Mouse (Mus musculus) thymus, postnatal 25 days (tissue): ENCODE data around the gene Ensa.
"Not testable (repeated sequence)": the region's sequence is repeated elsewhere in the genome, so short reads cannot be mapped to it uniquely, and the experiment has no call there.

ENCODE experiments used
- DNase-seq: peaks from one replicate; pipeline ENCODE4 v3.0.0; 2022

Gene Ensa

GRCm38 (mm10) chr3:95663969-95664608 is 39.3 kb downstream of the Ensa start:
- DNase-seq, result no peak

DNA sequence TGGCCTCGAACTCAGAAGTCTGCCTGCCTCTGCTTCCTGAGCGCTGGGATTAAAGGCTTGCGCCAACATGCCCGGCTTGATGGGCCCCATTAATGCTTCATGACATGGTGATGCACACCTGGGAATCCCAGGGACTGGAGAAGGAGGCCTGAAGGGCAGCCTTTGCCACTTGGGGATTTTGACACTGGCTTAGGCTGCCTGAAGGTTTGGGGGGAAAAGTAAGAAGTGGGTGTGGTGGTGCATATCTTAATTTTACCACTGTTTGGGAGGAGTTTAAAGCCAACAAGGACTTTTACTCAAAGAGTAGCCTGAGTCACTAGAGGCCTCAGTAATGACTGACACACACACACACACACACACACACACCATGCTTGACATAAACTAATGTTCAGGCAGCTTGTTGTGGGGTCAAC is 40.2 kb downstream of the Ensa start:
- no peak for DNase-seq

DNA sequence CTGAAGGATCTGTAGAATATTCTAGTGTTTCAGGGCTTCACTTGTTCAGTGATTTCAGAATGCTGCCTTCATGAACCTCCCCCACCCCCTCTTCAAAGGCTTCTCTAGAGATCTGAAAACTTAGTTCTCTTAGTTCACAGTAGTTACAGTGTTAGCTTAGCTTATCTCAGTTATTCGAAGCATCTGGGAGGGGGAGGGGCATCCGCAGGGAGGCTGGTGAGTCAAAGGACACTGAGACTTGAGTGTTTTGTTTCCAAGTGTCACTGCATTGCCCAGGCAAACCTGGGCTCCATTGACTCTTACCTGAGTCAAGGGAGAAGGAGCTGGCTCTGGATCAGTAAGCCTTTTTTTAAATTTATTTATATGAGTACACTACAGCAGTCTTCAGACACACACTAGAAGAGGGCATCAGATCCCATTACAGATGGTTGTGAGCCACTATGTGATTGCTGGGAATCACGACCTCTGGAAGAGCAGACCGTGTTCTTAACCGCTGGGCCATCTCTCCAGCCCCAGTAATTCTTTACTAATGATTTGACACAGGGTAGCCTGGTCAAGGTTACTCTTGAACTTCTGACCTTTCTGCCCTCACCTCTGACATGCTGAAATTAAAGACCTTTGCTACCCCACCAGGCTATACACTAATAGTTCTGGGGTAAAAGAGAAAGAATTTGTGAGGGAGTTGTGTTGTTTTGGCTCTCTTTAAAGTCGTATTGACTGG is 41.5 kb downstream of the Ensa start:
- DNase-seq, result peak; percentile 82

DNA sequence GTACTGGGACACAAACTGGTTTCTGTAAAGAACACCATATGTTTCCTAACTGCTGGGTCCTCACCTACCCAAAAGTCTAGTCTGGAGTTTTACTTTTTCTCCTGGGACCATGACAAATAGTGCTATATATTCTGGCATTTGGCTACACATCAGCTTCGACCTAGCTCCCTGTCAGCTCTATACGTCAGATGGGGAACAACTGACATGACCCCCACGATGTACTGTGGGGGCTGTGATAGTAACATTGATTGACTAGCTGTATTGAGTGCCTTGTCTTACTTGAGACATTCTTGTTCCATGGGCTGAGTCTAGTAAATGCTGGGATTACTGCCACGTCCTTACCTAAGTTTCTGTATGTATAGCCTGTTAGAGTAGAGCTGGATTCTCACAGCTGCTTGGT is 42.7 kb downstream of the Ensa start:
- no peak for DNase-seq

GRCm38 (mm10) chr3:95668026-95668425 is 43.2 kb downstream of the Ensa start:
- DNase-seq, result no peak

DNA sequence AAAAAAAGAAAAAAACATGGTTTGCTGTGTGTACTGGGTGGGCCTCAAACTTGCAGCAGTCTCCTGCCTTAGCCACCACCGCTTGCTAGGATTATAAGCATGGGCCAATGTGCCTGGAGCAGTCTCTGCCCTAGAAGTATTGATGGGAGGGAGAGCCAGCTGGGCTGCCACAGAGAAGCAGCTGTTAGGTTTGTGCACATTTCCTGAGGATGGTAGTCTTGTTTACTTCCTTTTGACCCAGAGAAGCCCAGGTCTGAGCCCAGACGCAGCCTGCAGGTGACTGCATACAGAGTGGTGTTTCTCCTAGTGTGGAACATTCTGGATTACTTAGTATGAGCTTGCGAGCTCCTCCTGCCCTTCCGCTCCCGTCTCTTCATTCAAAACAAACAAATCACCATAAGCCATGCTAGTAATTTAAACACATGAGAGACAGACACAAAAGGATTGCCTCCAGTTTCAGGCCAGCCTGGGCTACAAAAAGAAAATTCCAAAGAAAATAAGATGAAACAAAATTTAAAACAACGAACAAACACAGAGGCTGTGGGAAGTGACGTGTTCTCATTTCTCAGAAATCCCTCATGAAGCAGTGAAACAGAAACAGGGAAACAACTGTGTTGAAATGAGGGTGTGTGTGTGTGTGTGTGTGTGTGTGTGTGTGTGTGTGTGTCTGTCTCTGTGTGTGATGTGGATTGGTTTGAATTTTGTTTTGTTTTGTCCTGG is 44.0 kb downstream of the Ensa start:
- peak; percentile 79 for DNase-seq

DNA sequence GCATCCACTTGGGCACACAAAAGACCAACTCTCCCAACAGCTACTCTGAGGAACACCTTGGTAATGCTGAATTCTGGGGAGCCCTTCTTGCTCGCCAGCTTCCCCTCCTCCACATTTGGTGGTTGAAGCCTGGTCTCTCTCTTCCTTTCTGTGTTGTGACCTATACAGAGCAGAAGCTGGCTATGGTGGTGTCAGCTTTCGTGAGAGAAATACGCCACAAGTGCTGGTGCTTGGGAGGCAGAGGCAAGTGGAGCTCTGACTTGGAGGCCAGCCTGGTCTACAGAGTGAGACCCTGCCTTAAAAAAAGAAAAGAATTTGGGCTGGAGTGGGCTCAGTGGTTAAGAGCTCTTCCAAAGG is 44.5 kb downstream of the Ensa start:
- peak; percentile 52 for DNase-seq

- not testable (repeated sequence) for DNase-seq
Observed at GRCm38 (mm10) chr3:95670419-95670818, 45.6 kb downstream of the Ensa start.

- no peak for DNase-seq
Observed at GRCm38 (mm10) chr3:95671201-95671600, 46.4 kb downstream of the Ensa start.

- DNase-seq, result peak; percentile 76
Observed at GRCm38 (mm10) chr3:95672461-95672860, 47.7 kb downstream of the Ensa start.

GRCm38 (mm10) chr3:95672861-95673706 is 48.3 kb downstream of the Ensa start:
- peak; percentile 79 for DNase-seq

GRCm38 (mm10) chr3:95673707-95674211 is 49.0 kb downstream of the Ensa start:
- DNase-seq, result no peak

- DNase-seq, result peak; percentile 82
Observed at GRCm38 (mm10) chr3:95674236-95674635, 49.4 kb downstream of the Ensa start.

GRCm38 (mm10) chr3:95674812-95675211 is 50.0 kb downstream of the Ensa start:
- DNase-seq, result peak; percentile 48

DNA sequence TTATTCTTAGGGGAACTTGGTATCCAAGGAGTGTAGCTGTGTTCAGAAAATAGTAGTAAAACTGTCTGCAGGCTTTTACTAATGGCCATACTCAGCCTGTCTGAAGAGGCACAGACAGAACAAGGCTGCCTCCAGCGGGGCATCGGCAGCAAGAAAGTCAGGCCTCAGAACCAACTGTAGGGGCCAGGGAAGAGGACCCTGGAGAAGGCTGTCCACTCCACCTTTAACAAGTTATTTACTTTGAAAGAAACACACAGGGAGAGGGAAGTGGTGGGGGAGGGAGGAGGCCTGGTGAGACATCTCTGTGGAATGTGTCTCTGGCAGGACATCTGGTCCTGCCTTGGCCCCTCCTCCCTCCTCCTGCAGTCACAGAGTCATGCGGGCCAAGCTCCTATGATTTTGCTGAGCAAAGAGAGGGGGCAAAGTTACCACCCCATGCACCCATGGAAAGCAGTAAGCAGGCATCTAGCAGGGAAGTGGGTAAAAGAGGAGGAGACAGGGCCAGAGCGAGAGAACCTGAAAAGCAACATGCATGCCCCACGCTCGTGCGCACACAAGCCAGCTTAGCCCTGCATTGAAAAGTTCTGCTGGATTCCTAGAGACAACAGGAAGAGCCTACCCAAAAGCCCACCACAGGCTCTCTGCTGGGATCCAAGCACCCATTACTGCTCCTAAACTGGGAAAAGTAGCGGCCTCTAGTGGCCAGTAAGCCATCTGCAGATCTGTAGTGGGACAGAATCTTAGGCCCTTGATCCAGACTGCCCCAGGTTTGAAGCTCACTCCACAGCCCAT is 50.7 kb downstream of the Ensa start:
- peak; percentile 83 for DNase-seq

- peak; percentile 63 for DNase-seq
Observed at GRCm38 (mm10) chr3:95676745-95677419, 52.1 kb downstream of the Ensa start.

DNA sequence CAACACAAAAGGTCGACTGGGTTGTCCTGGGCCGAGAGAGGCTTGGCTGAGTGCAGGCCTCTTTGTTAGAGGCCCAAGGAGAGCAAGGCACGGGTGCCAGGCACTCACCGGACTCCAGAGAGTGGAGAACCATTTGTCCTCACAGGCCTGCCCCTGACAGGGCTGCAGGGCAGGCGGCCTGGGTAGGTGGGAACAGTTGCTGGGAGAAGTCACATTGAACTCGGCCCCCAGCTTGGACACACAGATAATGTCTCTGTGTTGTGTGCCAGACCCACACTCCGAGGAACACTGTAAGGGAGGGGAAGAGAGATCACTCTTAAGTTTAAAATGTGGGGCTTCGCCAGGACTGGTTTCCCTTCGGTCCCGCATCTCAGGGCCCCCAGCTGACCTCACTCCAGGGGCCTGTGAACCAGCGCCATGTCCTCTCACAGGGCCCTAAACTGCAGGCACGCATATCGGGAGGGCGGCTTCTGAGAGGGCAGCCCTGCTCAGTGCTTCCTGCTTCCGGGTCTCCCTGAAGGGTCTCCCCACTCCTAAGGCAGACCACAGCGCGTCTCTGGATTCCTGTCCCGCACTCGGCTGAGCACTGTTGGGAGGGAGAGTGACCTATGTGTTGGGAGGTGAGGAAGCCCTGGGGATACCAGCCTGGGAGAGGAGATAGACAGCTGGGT is 52.8 kb downstream of the Ensa start:
- DNase-seq, result no peak

GRCm38 (mm10) chr3:95679551-95679950 is 54.8 kb downstream of the Ensa start:
- no peak for DNase-seq

DNA sequence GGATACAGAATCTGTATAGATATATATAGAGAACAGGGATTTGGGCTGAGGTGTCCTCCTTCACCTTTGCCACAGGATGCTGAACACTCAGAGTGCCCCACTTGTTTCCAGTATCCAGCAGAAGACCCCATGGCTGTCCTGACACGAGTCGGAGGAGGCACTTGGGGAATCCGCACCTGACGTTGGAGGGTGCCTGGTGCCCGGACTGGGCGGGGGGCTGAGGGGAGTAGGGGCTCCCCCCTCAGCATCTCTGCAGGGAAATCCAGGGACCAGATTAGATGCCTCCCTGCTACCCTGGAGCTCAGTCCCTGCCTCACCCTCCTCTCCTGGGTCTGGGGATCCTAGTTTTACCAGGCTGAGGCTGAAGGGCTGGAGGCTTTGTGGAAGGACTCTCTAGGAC is 55.9 kb downstream of the Ensa start:
- no peak for DNase-seq

DNA sequence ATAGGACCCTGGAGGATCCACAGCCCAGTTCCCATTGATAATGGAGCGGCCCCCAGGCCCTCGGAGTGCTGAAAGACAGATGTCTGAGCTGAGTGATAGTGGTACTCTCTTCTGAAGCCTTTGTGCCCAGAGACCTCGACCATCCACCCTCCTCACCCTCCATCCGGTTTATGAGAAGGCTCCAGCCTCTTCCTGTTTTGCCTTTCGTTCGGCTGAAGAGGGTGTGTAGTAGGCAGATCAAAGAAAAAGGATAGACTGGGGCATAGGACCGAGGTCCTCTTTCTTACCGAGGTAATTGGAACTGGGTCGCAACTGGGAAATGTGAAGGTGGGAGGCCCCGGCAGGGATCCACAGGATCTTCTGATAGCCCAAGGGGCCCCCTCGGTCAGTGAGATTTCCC is 56.6 kb downstream of the Ensa start:
- DNase-seq, result no peak
